Mouse (Mus musculus): ENCODE results near the gene Hbb-bt.
"Not testable (repeated sequence)": the region's sequence is repeated elsewhere in the genome, so short reads cannot be mapped to it uniquely, and the experiment has no call there.

GRCm38 (mm10) chr7:103767687-103768086 lies 46.1 kb downstream of the Hbb-bt start:
- not testable (repeated sequence) for TF ChIP-seq CHD2 (IDR thresholded peaks at IDR 0.05; ENCODE audit: low read depth, low read length); HCFC1 (IDR thresholded peaks at IDR 0.05; ENCODE audit: borderline replicate concordance, insufficient read depth, low read length); ZC3H11A (IDR thresholded peaks at IDR 0.05; ENCODE audit: borderline replicate concordance, low read depth, low read length); MAFK (IDR thresholded peaks at IDR 0.05; ENCODE audit: insufficient read depth, low read depth, low read length)
